Mouse (Mus musculus): ENCODE results near the gene Sorbs1.

- TF ChIP-seq POLR2A (IDR thresholded peaks at IDR 0.05; ENCODE audit: low read depth, low read length) = no peak
- no peak for TF ChIP-seq CTCF (IDR thresholded peaks at IDR 0.05; ENCODE audit: borderline replicate concordance, insufficient read depth, low read length)
These were observed 51.1 kb downstream of the Sorbs1 start for GRCm38 (mm10) chr19:40462481-40462880.

All from embryonic fibroblast, embryonic 13.5 days (primary cell).